Mouse (Mus musculus) B cell, adult 62 days (primary cell): ENCODE results near the gene Gm13757. TPM values are rescaled to one million over a fixed set of nuclear protein-coding genes. Genes with fewer than 3 reads are reported as not detected.

ENCODE experiments used
- total RNA-seq: library from RNA; stranded (reverse); gene quantifications from 4 replicates; pipeline ENCODE4 v1.2.4, GENCODE M21; 2023

The Gm13757 gene
- total RNA-seq, result not detected in 4 replicates

GRCm38 (mm10) chr2:88449031-88449430 lies at the start of gene Gm13757:
TSS of gene Gm13757 (minus strand) at chr2:88449131.

GRCm38 (mm10) chr2:88493020-88493419 lies 44.1 kb upstream of the Gm13757 start, which contains the start of gene Olfr1185-ps1:
TSS of gene Olfr1185-ps1 (plus strand) at chr2:88493320.

GRCm38 (mm10) chr2:88483298-88483697 lies 34.4 kb upstream of the Gm13757 start, which contains the start of gene Olfr1184:
TSS of gene Olfr1184 (plus strand) at chr2:88483598.

GRCm38 (mm10) chr2:88454567-88454966 lies 5.6 kb upstream of the Gm13757 start, which contains the start of gene Olfr1183:
TSS of gene Olfr1183 (plus strand) at chr2:88454867.

GRCm38 (mm10) chr2:88426071-88426470 lies 22.9 kb downstream of the Gm13757 start, which contains the start of gene Olfr1181:
TSS of gene Olfr1181 (minus strand) at chr2:88426171.

GRCm38 (mm10) chr2:88419051-88419450 lies 29.9 kb downstream of the Gm13757 start, which contains the start of gene Olfr1180:
TSS of gene Olfr1180 (minus strand) at chr2:88419151.

GRCm38 (mm10) chr2:88406353-88406752 lies 42.6 kb downstream of the Gm13757 start, which contains the start of gene Olfr1179:
TSS of gene Olfr1179 (minus strand) at chr2:88406453.

Other genes with a start within 250 kb of the Gm13757 start
- not detected in 4 replicates for gene Olfr1170, start 220.8 kb downstream of the Gm13757 start, total RNA-seq
- not detected in 4 replicates for gene Olfr1173, start 169.3 kb downstream of the Gm13757 start, total RNA-seq
- gene Olfr1174-ps, start 134.0 kb downstream of the Gm13757 start, total RNA-seq, result not detected in 4 replicates
- not detected in 4 replicates for gene Olfr1175-ps, start 121.9 kb downstream of the Gm13757 start, total RNA-seq
- not detected in 4 replicates for gene Olfr1176, start 112.4 kb downstream of the Gm13757 start, total RNA-seq
- not detected in 4 replicates for gene Olfr1177-ps, start 102.6 kb downstream of the Gm13757 start, total RNA-seq
- not detected in 4 replicates for gene Olfr1178, start 62.1 kb downstream of the Gm13757 start, total RNA-seq
- not detected in 4 replicates for gene Olfr1179, start 42.7 kb downstream of the Gm13757 start, total RNA-seq
- gene Olfr1180, start 30.0 kb downstream of the Gm13757 start, total RNA-seq, result not detected in 4 replicates
- not detected in 4 replicates for gene Olfr1181, start 23.0 kb downstream of the Gm13757 start, total RNA-seq
- not detected in 4 replicates for gene Olfr1183, start 5.7 kb upstream of the Gm13757 start, total RNA-seq
- not detected in 4 replicates for gene Olfr1184, start 34.5 kb upstream of the Gm13757 start, total RNA-seq
- not detected in 4 replicates for gene Olfr1185-ps1, start 44.2 kb upstream of the Gm13757 start, total RNA-seq
- not detected in 4 replicates for gene Olfr1186, start 69.4 kb upstream of the Gm13757 start, total RNA-seq
- not detected in 4 replicates for gene Olfr1188, start 107.8 kb upstream of the Gm13757 start, total RNA-seq
- gene Olfr1189, start 137.3 kb upstream of the Gm13757 start, total RNA-seq, result not detected in 4 replicates
- 0.09 to 0.20 TPM in 2 of 4 replicates, not detected in the others for gene Olfr1191-ps1, start 191.4 kb upstream of the Gm13757 start, total RNA-seq
- not detected in 4 replicates for gene Olfr1192-ps1, start 199.4 kb upstream of the Gm13757 start, total RNA-seq
- not detected in 4 replicates for gene Olfr1193, start 226.5 kb upstream of the Gm13757 start, total RNA-seq
- not detected in 4 replicates for gene Olfr1195, start 240.1 kb upstream of the Gm13757 start, total RNA-seq